Mouse (Mus musculus) inflammation-experienced regulatory T-cells, adult 6 months (primary cell): ENCODE measurements around the gene Csnk2a1. TPM values are rescaled to one million over a fixed set of nuclear protein-coding genes. Genes with fewer than 3 reads are reported as not detected.
"Not testable (repeated sequence)": the region's sequence is repeated elsewhere in the genome, so short reads cannot be mapped to it uniquely, and the experiment has no call there.

Experiments
- ATAC-seq: one replicate; pipeline ENCODE4 v1.8.0; 2017
- polyA plus RNA-seq, 3 experiments: library from polyadenylated mRNA; unstranded; fragments of 100-300 nt; shearing (Covaris generic); gene quantifications; one replicate each; pipeline ENCODE4 v1.2.1; 2017

The Csnk2a1 gene
- 10 to 100 TPM; 57.1 to 89.9 (median 83.2) TPM for polyA plus RNA-seq

- peak; percentile 86 for ATAC-seq
Measured at GRCm38 (mm10) chr2:152226248-152227050, at the start of gene Csnk2a1. Gene Csnk2a1 (plus strand): TSS chr2:152226839.

- no peak for ATAC-seq
Measured at GRCm38 (mm10) chr2:152177162-152177805, 49.4 kb upstream of the Csnk2a1 start.

GRCm38 (mm10) chr2:152177806-152178170, 48.9 kb upstream of the Csnk2a1 start:
- ATAC-seq, result no peak

DNA sequence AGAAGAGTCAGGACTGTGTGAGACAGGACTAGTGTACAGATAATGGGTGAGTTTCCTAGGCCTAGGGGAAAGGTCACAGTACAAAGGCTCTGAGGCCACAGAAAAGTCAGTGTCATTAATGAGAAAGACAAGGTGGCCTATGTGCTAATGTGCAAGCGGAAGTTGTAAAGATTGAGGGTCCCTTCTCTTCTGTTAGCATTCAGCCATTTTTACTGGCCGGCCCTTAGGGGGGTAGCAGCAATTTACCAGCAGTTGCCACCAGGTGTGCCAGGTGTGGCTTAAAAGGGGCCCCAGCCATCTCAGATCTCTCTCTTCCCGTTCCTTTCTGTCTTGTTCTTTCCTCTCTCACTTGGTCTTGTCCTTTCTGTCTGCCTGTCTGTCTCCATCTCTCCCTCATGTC, 48.3 kb upstream of the Csnk2a1 start:
- ATAC-seq, result no peak

DNA sequence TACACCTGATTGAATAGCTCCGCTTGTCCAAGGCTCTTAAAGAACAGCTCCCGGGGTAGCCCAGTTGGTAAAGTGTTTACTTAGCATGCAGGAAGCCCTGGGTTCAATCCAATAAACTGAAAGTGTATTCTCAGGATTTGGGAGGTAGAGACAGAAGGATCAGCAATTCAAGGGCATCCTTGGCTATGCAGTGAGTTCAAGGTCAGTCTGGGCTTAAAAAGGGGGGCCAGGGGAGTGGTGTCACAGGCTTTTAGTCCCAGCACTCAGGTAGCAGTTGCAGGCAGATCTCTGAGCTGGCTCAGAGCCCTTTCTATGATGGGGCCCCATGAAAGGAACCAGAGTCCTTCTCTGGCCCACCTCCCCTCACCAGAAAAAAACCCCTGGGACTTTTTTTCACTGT, 47.3 kb upstream of the Csnk2a1 start:
- no peak for ATAC-seq

DNA sequence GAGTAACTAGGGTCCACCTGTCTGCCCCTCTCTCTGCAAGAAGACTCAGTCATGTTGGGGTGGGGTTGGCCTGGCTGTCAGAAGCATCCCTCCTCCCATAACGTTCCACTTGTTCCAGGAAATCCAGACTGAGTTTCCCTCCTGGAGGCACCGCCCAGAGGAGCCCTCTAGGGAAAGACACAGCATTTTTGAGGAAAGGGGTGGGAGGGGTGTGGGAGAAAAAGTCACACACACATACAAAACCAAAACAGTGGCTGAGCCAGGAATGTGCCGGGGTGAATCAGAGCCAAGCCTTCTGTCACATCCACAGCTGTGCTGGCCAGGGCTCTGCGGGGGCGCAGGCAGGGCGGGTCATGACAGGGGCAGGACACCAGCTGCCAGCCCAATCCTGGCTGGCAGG, 46.3 kb upstream of the Csnk2a1 start:
- no peak for ATAC-seq

GRCm38 (mm10) chr2:152187132-152187531, 39.5 kb upstream of the Csnk2a1 start:
- no peak for ATAC-seq

- no peak for ATAC-seq
Measured at GRCm38 (mm10) chr2:152189213-152189612, 37.4 kb upstream of the Csnk2a1 start.

DNA sequence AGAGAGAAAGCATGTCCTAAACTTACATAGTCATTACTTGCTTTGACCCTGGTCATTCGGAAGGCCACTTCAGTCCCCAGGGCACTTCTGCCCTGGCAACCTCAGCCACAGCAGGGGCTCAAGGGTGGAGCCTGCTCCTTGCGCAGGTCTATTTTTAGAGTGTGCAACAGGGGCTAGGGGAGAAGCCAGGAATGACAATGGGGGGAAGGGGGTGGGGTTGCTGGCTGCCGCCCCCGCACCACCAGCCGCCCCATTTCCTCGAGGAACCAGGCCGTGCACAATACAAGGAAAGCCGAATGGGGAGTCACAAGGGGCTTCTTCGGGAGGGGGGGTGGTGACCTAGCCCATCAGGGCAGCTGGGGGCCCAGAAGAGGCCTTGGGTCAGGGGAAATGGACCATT, 37.0 kb upstream of the Csnk2a1 start:
- ATAC-seq, result no peak

- no peak for ATAC-seq
Measured at GRCm38 (mm10) chr2:152190161-152190560, 36.5 kb upstream of the Csnk2a1 start.

DNA sequence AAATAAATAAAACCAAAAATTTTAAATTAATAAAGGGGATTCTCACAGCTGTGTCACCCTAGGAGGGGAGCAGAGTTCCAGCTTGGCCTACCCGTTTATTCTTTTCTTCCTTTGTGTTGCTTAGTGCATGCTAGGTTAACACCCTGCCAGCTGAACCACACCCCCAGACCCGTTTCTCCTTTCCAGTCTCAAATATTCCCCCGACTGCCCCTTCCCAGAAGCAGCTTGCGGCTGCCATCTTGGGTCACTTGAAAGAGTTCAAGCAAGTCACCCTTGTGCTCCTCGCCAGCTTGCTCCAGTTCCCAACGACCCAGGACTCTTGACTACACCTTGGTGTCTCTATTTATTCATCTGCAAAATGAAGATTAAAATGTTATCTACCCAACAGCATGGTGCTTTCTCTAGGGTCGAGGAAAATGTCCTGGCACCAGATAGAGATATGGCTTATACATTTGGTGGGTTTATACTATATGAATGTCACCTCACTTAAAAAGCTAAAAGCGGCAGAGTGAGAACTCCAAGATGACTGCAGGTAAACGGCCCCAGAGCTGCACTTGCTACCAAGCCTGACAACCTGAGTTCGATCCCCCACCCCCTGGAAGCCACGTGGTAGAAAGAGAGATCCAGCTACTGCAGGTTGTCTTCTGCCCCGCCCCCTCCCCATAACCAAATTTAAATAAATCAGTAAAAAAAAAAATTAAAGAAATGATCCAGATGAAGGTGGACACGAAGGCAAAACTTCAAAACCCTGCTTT, 33.9 kb upstream of the Csnk2a1 start:
- no peak for ATAC-seq

DNA sequence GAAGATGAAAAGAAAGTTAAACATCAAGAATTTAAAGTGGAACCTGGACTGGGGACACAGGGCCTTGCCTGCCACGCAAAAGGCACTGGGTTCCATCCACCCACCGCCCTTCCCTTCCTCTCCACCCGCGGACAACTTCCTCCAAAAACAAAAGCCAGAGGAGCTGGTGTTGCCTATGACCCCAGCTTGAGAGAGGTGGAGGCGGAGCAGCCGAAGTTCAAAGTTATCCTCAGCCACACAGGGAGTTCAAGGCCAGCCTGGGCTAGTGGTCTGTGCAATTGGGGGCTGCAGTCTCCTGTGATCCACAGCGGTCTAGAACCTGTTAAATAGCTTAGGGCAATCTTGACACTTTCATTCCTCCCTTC, 33.3 kb upstream of the Csnk2a1 start:
- ATAC-seq, result no peak

GRCm38 (mm10) chr2:152194586-152194985, 32.1 kb upstream of the Csnk2a1 start:
- ATAC-seq, result no peak

GRCm38 (mm10) chr2:152196896-152197295, 29.7 kb upstream of the Csnk2a1 start:
- no peak for ATAC-seq

DNA sequence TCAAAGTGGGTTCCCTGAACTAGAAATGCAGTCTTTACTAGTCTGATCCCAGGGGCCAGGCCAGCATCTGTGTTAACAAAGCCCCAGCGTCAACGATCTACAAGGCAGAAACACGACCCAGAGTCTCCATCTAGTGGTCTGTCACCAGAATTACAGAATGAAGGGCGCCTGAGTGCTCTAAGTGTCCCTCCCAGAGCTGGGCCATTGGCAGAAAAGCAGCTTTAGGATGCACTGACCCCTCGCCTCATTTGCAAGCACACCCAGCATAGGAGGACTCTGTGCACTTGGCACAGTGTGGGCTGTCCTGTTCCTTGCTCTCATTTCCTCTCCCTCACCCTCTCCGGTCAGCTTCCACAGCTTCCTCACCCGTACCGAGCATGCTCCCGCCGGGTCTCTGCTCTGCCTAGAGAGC, 29.3 kb upstream of the Csnk2a1 start:
- ATAC-seq, result peak; percentile 76

GRCm38 (mm10) chr2:152206139-152206538, 20.5 kb upstream of the Csnk2a1 start:
- ATAC-seq, result not testable (repeated sequence)

GRCm38 (mm10) chr2:152211871-152212270, 14.8 kb upstream of the Csnk2a1 start:
- no peak for ATAC-seq

DNA sequence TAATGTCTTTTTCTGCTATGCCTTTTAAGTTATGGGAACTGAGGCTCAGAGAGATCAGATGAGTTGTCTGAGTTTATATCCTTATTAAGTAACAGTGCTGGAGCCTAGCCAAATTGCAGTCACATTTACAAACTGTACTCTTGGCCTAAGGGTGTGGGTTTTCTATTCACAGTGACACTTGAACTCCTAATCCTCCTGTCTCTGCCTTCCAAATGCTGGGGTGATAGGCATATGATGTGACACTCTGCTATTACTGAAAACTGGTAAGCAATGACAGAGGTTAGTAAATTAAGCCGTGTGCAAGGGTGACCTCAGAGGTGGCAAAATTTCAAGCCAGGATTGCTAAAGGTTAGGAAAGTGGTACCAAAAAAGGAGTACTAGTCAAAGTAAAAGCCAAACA, 9.7 kb upstream of the Csnk2a1 start:
- ATAC-seq, result no peak

DNA sequence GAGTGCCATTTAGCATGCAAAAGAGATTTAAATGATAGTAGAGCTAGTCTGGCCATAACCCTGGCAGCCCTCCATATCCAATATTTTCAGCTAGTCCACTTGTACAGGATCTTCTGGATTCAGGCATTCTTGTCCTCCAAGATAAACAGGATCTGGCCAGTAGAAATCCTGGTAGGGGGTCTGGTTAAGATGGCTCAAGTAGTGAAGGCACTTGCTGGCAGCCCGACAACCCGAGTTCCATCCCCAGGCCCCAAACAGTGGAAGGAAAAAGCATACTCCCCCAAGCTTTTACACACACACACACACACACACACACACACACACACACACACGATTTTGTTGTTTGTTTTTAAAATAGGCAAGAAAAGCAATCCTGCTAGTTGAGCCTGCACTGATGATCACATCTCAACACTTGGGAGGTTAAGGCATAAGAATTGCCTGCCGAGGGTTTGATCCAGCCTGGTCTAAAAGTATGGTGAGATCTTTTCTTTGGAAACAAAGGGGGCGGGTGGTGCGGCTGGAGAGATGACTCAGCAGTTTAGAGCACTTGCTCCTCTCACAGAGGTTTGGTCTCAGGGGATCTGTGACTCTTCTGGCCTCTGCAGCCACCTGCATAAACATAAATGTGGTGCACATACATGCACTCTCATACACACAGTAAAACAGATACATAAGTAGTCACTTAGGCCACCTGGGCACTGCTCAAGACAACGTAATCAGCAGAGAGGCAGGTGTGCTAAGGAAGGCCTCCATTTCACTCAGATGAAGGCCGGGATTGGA, 2.9 kb upstream of the Csnk2a1 start:
- no peak for ATAC-seq

DNA sequence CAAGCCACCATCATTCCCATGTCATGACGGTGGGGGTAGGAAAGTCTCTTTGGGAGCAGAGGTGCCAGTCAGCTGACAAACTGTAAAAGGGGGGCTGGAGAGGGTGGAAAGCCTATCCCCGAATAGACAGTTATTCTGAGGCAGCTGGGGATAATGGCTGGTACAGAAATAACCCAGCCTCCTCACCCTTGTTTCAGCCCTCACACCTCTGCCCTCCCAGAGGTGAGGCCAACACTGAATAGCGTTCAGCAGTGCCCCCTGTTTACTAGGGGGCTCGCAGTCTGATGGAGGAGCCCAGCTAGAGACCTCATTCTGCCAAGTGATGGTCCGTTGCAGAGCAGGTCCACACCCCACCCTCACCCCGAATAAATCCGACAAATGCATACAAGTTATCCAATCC, 1.1 kb upstream of the Csnk2a1 start:
- no peak for ATAC-seq

DNA sequence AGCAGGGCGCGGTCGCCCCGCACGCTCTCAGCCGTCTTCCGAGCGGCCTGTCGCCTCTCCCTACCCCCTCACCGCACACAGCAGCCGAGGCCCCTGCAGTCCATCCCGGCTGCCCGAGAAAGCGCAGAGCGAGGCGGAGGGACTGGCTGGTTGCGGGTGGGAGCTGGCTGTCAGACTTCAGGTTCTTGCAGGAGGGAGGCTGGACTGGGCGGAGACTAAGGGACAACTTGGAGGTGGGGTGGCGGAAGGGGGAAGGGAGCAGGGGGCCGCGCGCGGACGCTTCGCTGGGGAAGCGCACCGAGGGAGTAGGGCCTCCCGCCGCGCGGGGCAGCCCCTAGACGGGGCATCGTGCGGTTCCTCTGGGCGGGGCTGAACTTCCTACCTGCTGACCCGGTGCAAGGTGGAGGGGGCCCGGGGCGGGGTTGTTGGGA, 427 bp downstream of the Csnk2a1 start:
- ATAC-seq, result peak; percentile 47

- no peak for ATAC-seq
Measured at GRCm38 (mm10) chr2:152230046-152230445, 3.4 kb downstream of the Csnk2a1 start.

- no peak for ATAC-seq
Measured at GRCm38 (mm10) chr2:152237926-152238325, 11.3 kb downstream of the Csnk2a1 start.
